ENCODE assay signal across 14 mouse cellular contexts in genomic region chr3:89880036-89880851, GRCm38 (mm10). TPM values are rescaled to one million over a fixed set of nuclear protein-coding genes. Genes with fewer than 3 reads are reported as not detected.
DNase-seq lines count a peak whose midpoint lies in the region; ATAC-seq lines count a peak whose summit lies in the region.
"Had no signal": no experiment of that assay in that cellular context is flagged by ENCODE, and none has a peak within 500 bp of the region (broad histone marks: within the 10 kb centered on the region; RNA-seq: fewer than 3 reads in every experiment).

No protein-coding gene starts in this region.

- no peaks in the 10 kb centered on the region for H3K27me3 ChIP-seq in heart, embryonic 13.5 days (replicated peaks)
- no peaks in the 10 kb centered on the region for H3K27me3 ChIP-seq in stomach, embryonic 16.5 days (ENCODE audit: control insufficient read depth, insufficient read depth, low read length)
- H3K27me3 ChIP-seq: hindbrain, embryonic 13.5 days; neural tube, embryonic 13.5 days had no signal

- H3K4me2 ChIP-seq in heart, embryonic 13.5 days, result no peak overlapping the region
- no peak overlapping the region for H3K4me2 ChIP-seq in stomach, embryonic 16.5 days (ENCODE audit: low read depth, low read length)
- H3K4me2 ChIP-seq: hindbrain, embryonic 13.5 days; neural tube, embryonic 13.5 days had no signal

- peak overlapping the region; percentile 28; the same call in 1 of the 2 replicates for H3K27ac ChIP-seq in heart, embryonic 13.5 days (replicated peaks)
- H3K27ac ChIP-seq in stomach, embryonic 16.5 days (ENCODE audit: low read length), result peak overlapping the region; percentile 10; the same call in 1 of the 2 replicates
- H3K27ac ChIP-seq: hindbrain, embryonic 13.5 days; neural tube, embryonic 13.5 days had no signal

- DNase-seq in heart, adult 9 months (ENCODE audit: low spot score in 2 of 2), result no peak
- DNase-seq in ZHBTc4 (ENCODE audit: low read depth, low spot score) (peak; percentile 49), liver (peak; percentile 82)
- no peak for DNase-seq in urinary bladder, postnatal 4 days (ENCODE audit: low spot score in 2 of 2)
- no peak for DNase-seq in left cerebral cortex, postnatal 4 days
- DNase-seq in testis, postnatal 10 days (ENCODE audit: low spot score), result no peak
- DNase-seq: kidney, adult 8-10 months; lung, adult 18-20 months; thymus, postnatal 14 days had no signal

- no peaks in the 10 kb centered on the region for H3K36me3 ChIP-seq in heart, embryonic 13.5 days
- no peaks in the 10 kb centered on the region for H3K36me3 ChIP-seq in stomach, embryonic 16.5 days (ENCODE audit: control insufficient read depth, insufficient read depth, low read length)
- H3K36me3 ChIP-seq: hindbrain, embryonic 13.5 days; neural tube, embryonic 13.5 days had no signal

- 56% methylated on average over 5 of the region's 5 CpGs for WGBS in heart, embryonic 13.5 days
- 56% methylated on average over 5 of the region's 5 CpGs for WGBS in stomach, embryonic 16.5 days

- no peaks in the 10 kb centered on the region for H3K9me3 ChIP-seq in heart, embryonic 13.5 days
- H3K9me3 ChIP-seq in stomach, embryonic 16.5 days (replicated peaks; ENCODE audit: control insufficient read depth, low read length), result no peaks in the 10 kb centered on the region
- H3K9me3 ChIP-seq: hindbrain, embryonic 13.5 days; neural tube, embryonic 13.5 days had no signal

- intact Hi-C loops in left cerebral cortex, postnatal 4 days (cut with DNase I), result no loop called here

- no peak overlapping the region for H3K9ac ChIP-seq in heart, embryonic 13.5 days
- H3K9ac ChIP-seq in stomach, embryonic 16.5 days (ENCODE audit: low read length), result no peak overlapping the region
- H3K9ac ChIP-seq: hindbrain, embryonic 13.5 days; neural tube, embryonic 13.5 days had no signal

- no peak overlapping the region for H3K4me3 ChIP-seq in heart, embryonic 13.5 days
- H3K4me3 ChIP-seq in stomach, embryonic 16.5 days (replicated peaks; ENCODE audit: low read length), result no peak overlapping the region
- H3K4me3 ChIP-seq: hindbrain, embryonic 13.5 days; neural tube, embryonic 13.5 days had no signal

- H3K4me1 ChIP-seq in heart, embryonic 13.5 days, result peaks cover 13% of the 10 kb centered on the region; the same call in 1 of the 2 replicates
- no peaks in the 10 kb centered on the region for H3K4me1 ChIP-seq in stomach, embryonic 16.5 days (ENCODE audit: control insufficient read depth, insufficient read depth, low read length)
- H3K4me1 ChIP-seq: hindbrain, embryonic 13.5 days; neural tube, embryonic 13.5 days had no signal

- no peak for ATAC-seq in heart, embryonic 13.5 days (ENCODE audit: extremely low read depth, insufficient number of reproducible peaks, low FRiP score, low TSS enrichment)
- peak; percentile 61; the same call in 1 of the 2 replicates for ATAC-seq in stomach, embryonic 16.5 days (ENCODE audit: insufficient read depth, low FRiP score)
- ATAC-seq: midbrain, embryonic 16.5 days had no signal

RNA-seq across cellular contexts. Expression of gene Il6ra, which starts 32.8 kb away (rescaled TPM):
- 0.74 and 0.75 TPM in 2 replicates for polyA plus RNA-seq in heart, embryonic 13.5 days (2015; fragmentation: Nextera tagmentation; extraction: Ambion mirVana)
- 2.9 and 3.2 TPM in 2 replicates for polyA plus RNA-seq in stomach, embryonic 16.5 days (2015; fragmentation: Nextera tagmentation; extraction: Ambion mirVana)
- 1 to 10 TPM; 1.8 to 1.9 TPM for total RNA-seq in left cerebral cortex, postnatal 4 days (2021)

RNA-seq across cellular contexts. Expression of gene She, which starts 49.1 kb away (rescaled TPM):
- 6.2 and 6.8 TPM in 2 replicates for polyA plus RNA-seq in heart, embryonic 13.5 days (2015; fragmentation: Nextera tagmentation; extraction: Ambion mirVana)
- polyA plus RNA-seq in stomach, embryonic 16.5 days (2015; fragmentation: Nextera tagmentation; extraction: Ambion mirVana), result 3.0 and 3.1 TPM in 2 replicates
- total RNA-seq in left cerebral cortex, postnatal 4 days (2021), result 1 to 10 TPM; 3.0 to 3.4 TPM

Comparison
In these comparisons a context has a peak if more than half of its experiments do, and no peak if none do; other contexts are left out.
1. DNase-seq: peak in ZHBTc4 (single experiment) and liver (single experiment); none in heart, adult 9 months (0 of 2), urinary bladder, postnatal 4 days (0 of 2), left cerebral cortex, postnatal 4 days (single experiment) and testis, postnatal 10 days (single experiment).